Mouse (Mus musculus) liver, embryonic 14.5 days (tissue): ENCODE measurements at regions not wholly inside any gene's neighbourhood (a gene's known extent, or its start where the extent isn't known, plus 50 kb on each side); places are given as distances from the start of the nearest gene placed in this dataset.

Source experiments
- CTCF ChIP-seq: IDR thresholded peaks from 2 replicates; pipeline ENCODE4 v1.5.1; 2016; ENCODE audit warnings: antibody characterized with exemption, low read depth, control low read depth
- EP300 ChIP-seq: IDR thresholded peaks from 2 replicates; pipeline ENCODE4 v1.6.1; 2016; ENCODE audit warnings: antibody characterized with exemption, low read depth

DNA sequence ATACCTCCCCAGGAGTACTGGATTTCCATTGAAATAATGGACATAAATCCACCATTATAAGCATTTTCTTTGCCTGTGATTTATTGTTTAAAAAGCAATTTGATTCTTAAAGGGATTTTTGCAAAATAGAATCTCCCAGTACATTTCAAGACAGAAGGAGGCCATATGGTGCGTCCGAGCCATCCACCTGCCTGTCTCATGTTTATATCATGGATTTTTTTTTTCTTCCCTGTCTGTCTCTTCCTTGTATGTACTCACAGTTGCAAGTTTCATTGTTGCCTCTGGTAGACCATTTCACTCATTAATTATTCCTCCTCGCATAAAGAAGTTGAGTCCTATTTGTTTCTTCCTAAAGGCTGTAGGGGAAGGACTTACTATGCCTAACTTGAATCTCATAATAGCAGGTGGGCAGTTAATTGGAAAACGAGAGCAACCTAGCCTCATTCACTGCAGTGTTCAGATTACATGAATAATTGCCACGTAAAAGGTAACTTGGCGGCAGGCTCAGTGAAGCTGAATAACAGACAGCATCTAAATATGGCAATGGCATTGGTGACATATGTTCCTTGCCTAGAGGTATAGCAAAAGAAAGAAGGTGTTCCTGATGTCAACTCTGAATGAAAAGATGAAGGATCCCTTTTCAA lies 421.5 kb upstream of the Nrp1 start:
- TF ChIP-seq CTCF, result no peak
- TF ChIP-seq EP300, result no peak
